Mouse (Mus musculus) left cerebral cortex, postnatal 4 days (tissue): Measurements from ENCODE around the gene Enkd1. TPM values are rescaled to one million over a fixed set of nuclear protein-coding genes. Genes with fewer than 3 reads are reported as not detected.
A peak's percentile ranks its signal among the peaks of the same experiment; 100 is the strongest.

Experiments used
- DNase-seq: peaks from one replicate; pipeline ENCODE4 v3.0.0-alpha.2; 2022
- intact Hi-C: fragments of 180-260 bp; cut with DNase I; formaldehyde crosslinking; loops from one replicate; pipeline ENCODE4 v1.15.1; 2025
- total RNA-seq, 2 experiments: library from RNA; stranded (reverse); gene quantifications; 2 replicates each; pipeline ENCODE4 v1.2.3; 2021

The Enkd1 gene
- total RNA-seq, 2 experiments from 2014 or later: 15.5 to 17.9 TPM

DNA sequence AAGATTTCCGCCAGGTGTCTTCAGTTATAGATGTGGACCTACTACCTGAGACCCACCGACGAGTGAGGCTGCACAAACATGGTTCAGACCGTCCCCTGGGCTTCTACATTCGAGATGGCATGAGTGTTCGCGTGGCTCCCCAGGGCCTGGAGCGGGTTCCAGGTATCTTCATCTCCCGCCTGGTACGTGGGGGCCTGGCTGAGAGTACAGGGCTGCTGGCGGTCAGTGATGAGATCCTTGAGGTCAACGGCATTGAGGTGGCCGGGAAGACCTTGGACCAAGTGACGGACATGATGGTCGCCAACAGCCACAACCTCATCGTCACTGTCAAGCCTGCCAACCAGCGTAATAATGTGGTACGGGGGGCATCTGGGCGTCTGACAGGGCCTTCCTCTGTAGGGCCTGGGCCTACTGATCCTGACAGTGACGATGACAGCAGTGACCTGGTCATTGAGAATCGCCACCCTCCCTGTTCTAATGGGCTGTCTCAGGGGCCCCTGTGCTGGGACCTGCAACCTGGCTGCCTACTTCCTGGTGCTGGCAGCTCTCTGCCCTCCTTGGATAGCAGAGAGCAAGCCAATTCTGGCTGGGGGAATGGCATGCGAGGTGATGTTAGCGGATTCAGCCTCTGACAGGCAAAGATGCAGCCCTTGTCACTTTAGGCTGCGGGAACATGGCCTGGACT, 5.1 kb downstream of the Enkd1 start:
- no peak for DNase-seq
- intact Hi-C loops: no loop called here

DNA sequence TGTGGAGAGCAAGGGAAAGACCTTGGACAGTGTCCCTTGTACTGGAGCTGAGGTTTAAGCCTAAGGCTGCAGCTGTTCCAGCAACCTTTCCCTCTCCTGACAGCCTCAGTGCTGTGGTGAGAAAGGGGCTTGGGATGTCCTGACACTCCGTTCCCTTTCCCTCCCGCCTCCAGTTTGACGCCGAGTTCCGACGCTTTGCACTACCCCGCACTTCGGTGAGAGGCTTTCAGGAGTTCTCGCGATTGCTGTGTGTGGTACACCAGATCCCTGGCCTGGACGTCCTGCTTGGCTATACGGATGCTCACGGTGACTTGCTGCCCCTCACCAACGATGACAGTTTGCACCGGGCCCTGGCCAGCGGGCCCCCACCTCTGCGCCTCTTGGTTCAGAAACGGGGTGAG, 6.0 kb downstream of the Enkd1 start:
- intact Hi-C loops: no loop called here
- DNase-seq: no peak

DNA sequence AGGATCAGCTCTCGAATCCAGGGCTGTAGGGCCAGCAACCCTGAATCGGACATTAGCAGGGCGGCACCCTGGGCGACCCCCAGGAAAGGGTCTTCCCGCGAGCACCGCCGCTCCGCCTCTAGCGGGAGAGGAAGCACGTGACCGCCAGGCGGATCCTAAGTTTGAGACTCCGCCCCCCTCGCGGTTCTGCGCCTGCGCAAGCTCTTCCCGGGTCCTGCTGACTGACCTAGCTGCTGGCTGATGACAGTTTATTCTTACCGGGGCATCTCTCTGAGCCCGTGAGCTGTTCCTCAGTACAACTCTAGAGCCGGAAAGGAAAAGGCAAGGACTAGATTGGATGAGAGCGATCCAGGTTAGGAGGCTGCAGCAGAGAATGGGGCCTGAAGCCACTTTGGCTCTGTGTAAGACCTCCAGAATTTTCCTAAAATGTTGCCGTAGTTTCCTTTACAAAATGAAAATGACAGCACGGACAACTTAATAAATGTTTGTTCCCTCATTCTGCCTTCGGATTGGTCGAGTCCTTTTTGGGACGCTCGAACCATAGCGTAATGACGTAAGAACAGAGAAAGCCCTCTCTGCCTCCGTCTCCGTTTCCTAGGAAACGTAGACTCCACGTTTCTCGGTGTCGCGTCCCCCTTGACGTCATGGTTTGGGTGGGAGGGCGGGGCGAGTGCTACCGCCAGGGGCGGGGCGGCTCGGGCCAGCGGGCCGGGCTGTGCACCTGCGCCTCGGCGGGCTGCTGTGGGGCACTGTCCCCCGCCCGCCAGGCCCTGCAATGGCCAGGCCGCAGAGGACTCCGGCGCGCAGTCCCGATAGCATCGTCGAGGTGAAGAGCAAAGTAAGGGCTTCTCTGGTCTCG, 6.8 kb downstream of the Enkd1 start, which contains the start of the genes Acd and Pard6a:
Gene Acd (minus strand): TSS at position 137 of the 859 bp plus-strand sequence.
Gene Pard6a (plus strand): TSS at position 183 of the 859 bp plus-strand sequence.
- intact Hi-C loops: no loop called here
- DNase-seq: peak; percentile 98

DNA sequence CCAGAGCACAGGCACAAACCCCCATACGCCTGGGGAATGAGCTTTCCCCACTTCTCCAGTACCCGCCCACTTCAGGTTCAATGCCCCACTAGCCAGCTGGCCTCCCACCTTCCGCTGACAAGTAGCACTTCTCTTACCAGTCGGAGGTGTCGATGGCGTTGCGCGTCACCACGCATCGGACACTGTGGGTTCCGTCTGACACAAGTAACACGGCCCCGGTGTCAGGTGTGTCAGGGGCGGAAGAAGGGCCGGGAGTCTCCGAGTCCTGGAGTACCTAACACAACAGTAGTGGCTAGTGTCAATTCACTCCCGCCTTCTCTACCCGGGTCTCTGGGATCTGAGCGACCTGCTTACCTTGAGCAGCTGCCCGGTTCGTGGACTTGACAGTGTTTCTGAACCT, 7.4 kb downstream of the Enkd1 start:
- intact Hi-C loops: no loop called here
- peak; percentile 50 for DNase-seq

DNA sequence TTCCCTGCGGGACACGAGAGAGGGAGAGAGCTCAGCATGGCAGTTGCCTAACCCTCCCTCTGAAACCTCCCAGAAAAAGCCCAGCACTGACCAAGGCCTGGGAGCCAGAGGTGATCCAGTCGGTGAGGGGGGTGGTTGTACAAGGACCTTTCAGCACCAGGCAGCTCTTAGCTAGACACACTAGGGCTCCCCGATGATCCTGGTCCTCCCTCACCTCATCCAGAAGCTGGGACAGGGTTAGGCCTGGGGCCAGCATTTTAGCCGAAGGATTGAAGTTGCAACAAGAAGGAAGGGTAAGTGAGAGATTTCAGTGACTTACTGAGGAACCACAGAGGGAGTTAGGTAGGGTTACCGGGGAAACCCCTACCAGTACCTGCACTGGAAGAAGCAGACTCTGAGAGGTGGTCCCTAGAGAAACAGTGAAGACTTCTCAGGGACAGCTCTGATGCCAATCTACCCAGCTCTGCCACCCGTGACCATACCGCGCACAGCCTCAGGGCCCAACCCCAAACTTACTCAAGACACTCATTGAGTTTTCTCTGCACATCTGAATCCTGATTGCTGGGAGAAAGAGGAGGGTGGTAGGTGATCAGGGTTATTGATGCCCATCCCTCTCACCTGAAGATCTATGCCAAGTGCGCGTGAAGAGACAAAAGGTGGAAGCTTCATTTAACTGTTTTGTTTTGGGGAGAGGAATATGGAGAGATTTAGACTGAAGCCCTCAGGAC, 8.4 kb downstream of the Enkd1 start:
- intact Hi-C loops: no loop called here
- DNase-seq: no peak

DNA sequence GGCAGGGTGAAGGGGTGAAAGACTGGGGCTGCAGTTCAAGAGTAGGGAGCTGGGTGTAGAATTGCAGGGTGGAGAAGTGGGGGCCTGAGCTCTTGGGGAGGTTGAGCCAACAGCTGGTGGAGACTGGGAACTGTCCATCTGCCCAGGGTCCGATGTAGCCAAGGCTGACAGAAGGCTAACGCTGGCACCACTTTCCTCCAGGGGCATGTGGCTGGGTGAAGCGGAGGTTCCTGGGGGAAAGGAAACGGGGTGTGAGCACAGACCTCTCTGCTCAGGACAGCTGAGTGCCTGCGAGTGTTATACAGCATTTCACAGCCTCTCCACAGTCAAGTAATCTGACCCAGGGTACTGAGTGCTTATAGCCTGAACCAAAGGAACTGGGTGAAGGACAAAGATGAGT, 9.3 kb downstream of the Enkd1 start:
- DNase-seq: peak; percentile 51
- intact Hi-C loops: no loop called here

DNA sequence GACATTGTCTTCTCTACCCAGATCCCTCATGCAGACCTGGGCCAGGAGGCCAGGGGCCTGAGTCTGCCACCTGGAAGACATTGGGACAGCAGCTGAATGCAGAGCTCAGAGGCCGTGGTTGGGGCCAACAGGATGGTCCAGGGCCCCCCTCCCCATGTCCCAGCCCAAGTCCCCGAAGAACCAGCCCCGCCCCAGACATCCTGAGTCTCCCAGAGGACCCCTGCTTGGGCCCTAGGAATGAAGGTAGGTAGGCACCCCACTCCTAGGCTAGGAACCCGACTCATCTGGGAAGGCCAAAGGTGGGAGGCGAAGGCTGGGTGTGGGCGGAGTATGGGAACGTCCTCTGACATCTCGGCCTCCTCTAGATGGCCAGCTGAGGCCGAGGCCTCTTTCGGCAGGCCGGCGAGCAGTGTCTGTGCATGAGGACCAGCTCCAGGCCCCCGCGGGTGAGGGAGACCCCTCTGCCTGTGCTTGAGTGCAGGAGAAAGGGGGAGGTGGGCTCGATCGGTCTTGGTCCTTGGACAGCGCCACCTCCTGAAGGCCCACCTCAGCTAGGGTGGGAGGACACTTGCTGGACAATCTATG, 10.7 kb downstream of the Enkd1 start:
- intact Hi-C loops: no loop called here
- DNase-seq: no peak

DNA sequence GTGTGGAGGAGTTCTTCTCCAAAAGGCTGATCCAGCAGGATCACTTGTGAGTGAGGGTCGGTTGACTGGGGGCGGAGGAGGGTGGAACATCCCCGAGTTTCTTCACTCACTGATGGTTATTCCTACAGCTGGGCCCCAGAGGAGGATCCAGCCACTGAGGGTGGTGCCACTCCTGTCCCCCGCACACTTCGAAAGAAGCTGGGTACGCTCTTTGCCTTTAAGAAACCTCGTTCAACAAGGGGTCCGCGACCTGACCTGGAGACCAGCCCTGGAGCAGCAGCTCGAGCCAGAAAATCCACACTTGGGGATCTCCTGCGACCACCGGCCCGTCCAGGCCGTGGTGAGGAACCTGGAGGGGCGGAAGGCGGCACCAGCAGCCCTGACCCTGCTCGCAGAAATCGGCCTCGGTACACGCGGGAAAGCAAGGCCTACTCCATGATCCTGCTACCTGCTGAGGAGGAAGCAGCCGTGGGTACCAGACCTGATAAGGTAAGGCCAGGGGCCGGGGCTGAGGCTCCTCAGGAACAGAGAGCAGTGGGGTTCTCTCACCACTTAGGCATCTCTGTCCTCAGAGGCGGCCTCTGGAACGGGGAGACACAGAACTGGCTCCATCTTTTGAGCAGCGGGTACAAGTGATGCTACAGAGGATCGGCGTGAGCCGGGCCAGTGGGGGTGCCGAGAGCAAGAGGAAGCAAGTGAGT, 12.8 kb downstream of the Enkd1 start:
- intact Hi-C loops: no loop called here
- DNase-seq: no peak

DNA sequence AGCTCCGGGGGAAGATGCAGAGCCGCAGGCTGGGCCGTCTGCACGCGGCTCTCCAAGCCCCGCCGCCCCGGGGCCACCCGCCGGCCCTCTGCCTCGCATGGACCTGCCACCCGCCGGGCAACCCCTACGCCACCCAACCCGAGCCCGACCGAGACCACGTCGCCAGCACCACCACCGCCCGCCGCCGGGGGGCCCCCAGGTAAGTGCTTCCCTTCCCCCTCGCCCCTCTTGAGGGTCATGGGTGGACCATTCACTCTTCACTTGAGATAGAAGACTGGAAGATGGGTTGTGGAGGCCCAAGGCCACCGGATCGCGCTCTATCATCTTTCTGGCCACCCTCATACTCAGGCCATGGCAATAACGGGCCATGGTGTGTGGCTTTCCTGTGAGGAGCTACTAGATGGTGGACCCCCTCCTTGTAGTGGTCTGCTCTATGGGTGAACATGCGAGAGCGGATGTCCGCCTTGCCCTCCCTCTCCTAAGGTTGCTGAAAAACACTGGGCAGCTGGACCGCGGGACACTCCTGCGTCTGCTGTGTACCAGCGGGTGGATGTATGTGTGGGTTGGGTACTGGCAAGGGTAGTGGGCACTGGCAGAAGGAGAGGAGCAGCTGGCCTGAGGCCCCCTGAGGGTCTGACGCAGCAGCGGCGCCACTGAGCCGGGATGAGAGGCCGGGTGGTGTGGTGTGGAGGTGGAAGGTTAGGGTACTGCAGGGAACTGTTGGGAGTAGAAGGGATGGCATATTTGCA, 13.8 kb downstream of the Enkd1 start:
- peak; percentile 89 for DNase-seq
- intact Hi-C loops: no loop called here

DNA sequence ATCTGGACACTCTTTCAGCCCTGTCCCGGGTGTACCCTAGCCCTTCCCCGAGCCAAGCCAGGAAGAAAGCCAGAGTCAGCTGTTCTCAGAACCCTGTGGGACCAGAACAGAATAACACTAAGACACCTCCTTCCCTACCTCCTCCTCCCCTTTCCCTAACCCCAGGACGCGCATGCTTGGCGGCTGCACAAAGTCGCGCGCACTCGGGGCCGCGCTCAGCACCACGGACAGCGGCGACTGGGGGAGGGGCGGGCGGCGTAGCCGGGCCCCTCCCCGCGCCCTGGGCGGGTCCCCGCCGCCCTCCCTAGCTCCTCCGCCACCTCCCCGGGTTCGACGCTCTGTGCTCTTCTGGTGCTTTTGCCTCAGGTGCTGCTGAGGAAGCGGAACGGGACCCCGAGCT, 14.4 kb downstream of the Enkd1 start:
- intact Hi-C loops: no loop called here
- peak; percentile 89 for DNase-seq

DNA sequence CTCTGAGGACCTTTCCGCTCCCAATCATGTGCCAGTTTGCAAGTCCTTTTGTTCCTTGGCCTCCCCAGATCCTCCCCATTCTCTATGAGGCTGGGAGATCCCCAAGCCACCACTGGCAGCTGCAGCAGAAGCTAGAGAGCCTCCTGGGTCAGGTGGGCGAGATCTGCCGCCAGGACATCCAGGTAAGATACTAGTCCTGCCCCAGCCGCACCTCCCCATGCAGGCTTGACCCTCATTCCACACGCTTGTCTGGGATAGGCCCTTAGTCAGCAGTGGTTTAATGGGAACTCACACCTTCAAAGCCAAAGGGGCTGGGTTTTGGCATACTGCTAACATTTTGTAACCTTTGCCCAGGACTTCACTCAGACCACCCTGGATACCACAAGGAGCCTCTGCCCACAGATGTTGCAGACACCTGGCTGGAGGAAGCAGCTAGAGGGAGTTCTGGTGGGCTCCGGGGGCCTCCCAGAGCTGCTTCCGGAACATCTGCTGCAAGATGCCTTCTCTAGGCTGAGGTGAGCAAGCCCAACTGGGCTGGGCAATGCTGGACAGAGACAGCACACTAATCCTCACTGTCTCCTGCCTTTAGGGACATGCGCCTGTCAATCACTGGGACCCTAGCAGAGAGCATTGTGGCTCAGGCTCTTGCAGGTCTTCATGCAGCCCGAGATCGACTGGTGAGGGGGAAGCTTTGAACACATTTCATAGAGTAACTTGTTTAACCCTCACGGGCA, 15.4 kb downstream of the Enkd1 start:
- intact Hi-C loops: no loop called here
- DNase-seq: no peak

DNA sequence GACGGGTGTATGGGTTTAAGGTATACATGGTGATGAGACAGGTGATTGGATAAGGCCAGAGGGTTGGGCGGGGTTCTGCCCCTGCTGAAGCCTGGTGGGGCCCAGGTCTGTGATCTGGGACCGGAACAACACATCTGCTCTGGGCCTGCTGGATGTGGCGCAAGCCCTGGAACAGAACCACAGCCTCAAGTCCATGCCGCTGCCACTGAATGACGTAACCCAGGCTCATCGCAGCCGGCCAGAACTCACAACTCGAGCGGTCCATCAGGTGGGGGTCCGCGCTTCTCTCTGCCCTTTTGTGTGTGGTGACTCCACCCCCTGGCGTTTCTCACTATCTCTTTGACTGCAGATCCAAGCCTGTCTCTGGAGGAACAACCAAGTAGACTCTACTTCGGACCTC, 17.0 kb downstream of the Enkd1 start:
- intact Hi-C loops: no loop called here

DNA sequence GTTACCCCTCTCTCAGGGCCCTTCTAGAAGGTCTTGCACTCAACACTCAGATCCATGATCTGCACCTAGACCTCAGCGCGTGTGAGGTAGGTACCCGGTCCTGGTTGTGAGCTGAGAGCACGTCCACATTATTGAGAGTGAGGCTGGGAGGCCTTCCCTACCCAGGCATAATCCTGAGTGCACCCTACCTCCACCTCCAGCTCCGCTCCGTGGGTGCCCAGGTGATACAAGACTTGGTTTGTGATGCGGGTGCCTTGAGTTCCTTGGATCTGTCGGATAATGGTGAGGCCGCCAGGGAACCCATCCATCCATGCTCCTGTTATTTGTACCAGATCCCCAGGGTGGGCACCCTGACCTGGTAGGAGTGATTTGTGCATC, 18.0 kb downstream of the Enkd1 start:
- intact Hi-C loops: loop anchor here (5.0 kb wide), 1 partner anchor 38 kb away; no protein-coding TSS in a partner anchor
- DNase-seq: no peak

More for the DNA sequence above, 17.0 kb downstream of the Enkd1 start:
- no peak for DNase-seq

DNA sequence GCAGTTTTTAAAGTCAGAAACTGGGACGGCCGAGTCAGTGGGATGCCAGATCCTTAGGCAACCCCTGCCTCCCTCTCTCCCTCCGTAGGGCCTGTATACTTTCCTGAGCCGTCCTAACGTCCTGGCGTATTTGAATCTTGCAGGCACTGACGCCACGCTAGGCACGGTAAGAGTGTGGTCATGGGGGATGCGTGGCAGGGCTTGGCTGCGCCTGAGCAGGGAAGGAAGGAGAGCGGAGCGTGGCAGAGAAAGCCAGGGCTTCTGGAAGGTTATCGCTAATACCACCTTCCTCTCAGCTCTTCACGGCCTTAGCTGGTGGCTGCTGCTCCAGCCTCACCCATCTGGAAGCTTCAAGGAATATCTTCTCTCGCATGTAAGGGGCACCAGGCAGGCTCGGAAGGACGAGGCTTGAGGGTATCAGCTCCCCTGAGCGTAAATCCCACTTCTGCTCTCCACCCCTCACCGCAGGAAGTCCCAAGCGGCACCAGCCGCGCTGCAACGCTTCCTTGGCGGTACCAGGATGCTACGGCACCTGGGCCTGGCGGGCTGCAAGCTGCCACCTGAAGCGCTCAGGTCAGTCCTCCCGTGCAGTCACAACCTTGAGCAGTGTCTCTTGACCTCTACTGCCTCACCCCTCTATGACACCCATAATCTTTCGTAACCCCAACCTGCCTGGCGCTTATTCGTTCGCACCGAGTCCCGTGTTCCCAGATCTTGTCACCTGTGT, 18.6 kb downstream of the Enkd1 start:
- intact Hi-C loops: loop anchor here (5.0 kb wide), 1 partner anchor 37 kb away; no protein-coding TSS in a partner anchor
- DNase-seq: no peak

DNA sequence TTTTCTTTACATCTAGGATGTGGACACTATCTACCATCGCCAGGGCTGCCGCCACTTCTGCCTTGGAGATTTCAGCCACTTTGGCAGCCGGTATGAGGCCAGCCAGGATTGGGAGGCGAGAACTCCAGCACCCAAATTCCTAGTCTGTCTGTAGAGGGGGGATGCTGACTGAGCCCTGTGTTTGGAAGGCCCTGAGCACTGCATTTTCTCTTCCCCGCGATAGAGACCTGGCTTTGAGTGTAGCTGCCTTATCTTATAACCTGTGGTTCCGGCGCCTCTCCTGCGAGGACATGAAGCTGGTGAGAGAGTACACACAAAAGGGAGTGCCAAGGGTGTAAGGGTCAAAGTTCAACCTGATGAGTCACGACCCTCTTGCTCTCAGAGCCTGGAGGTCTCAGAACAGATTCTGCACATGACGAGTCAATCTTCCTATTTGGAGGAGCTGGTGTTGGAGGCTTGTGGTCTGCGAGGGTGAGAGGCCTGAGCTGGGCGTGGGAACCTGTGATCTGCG, 19.7 kb downstream of the Enkd1 start:
- DNase-seq: no peak
- intact Hi-C loops: loop anchor here (5.0 kb wide), 1 partner anchor 36 kb away; no protein-coding TSS in a partner anchor

DNA sequence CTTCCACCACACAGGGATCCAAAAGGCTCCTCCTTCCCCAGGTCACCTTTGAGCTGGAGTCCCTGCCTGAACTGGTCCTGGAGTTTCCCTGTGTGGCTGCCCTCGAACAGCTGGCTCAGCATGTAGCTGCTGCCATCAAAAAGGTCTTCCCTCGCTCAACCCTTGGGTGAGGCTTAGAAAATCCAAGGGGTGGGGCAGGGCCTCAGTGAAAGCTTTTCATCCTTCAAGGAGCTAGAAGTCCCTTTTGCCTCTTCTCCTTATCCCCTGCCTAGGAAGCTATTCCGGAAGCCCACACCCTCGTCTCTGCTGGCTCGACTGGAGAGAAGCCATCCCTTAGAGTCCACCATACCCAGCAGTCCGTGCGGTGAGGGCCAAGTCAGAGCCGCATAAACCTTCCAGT, 20.5 kb downstream of the Enkd1 start:
- intact Hi-C loops: loop anchor here (5.0 kb wide), 1 partner anchor 35 kb away; no protein-coding TSS in a partner anchor
- DNase-seq: no peak

DNA sequence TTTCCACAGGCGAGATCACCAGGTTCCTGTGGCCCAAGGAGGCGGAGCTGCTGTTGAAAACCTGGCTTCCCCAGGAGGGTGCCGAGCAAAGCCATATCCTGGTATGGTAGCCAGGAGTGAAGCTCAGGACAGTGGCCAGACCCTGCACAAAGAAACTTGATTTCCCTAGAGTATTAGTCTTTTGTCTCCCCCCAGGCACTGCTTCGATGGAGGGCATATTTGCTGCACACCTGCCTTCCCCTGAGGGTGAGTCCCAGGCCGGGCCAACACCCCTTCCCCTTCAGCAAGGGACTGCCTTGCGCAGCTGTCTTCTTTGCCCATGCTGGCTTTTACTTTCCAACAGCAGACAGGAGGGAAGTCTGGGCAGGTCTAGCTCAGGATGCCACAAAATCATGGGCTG, 21.5 kb downstream of the Enkd1 start:
- intact Hi-C loops: loop anchor here (5.0 kb wide), 1 partner anchor 34 kb away; no protein-coding TSS in a partner anchor
- DNase-seq: no peak
